Mouse (Mus musculus) lung, embryonic 15.5 days (tissue): Measurements from ENCODE around the gene Gm8180. TPM values are rescaled to one million over a fixed set of nuclear protein-coding genes. Genes with fewer than 3 reads are reported as not detected.
A peak's percentile ranks its signal among the peaks of the same experiment; 100 is the strongest.
"Not testable (repeated sequence)": the region's sequence is repeated elsewhere in the genome, so short reads cannot be mapped to it uniquely, and the experiment has no call there.

Experiments used
- ATAC-seq: fragments of 200-750 bp; cut with Nextera tagmentation; 2 replicates; pipeline ENCODE4 v1.8.0; 2017; ENCODE audit warnings: moderate number of reproducible peaks, borderline replicate concordance; ENCODE audit not compliant: low FRiP score, low TSS enrichment; ENCODE audit errors: extremely low read depth
- H3K27ac ChIP-seq: fragments of 300-500 bp; sonication (generic); 2 replicates; pipeline ENCODE4 v1.5.1; 2015; ENCODE audit warnings: moderate library complexity, mild to moderate bottlenecking, inconsistent platforms
- H3K27me3 ChIP-seq: fragments of 300-500 bp; sonication (generic); 2 replicates; pipeline ENCODE4 v1.6.1; 2015; ENCODE audit warnings: inconsistent platforms
- H3K36me3 ChIP-seq: fragments of 300-500 bp; sonication (generic); 2 replicates; pipeline ENCODE4 v1.6.1; 2015; ENCODE audit warnings: inconsistent platforms
- H3K4me1 ChIP-seq: fragments of 300-500 bp; sonication (generic); 2 replicates; pipeline ENCODE4 v1.6.1; 2015; ENCODE audit warnings: inconsistent platforms
- H3K4me2 ChIP-seq: fragments of 300-500 bp; sonication (generic); 2 replicates; pipeline ENCODE4 v1.6.1; 2015; ENCODE audit warnings: inconsistent platforms, mild to moderate bottlenecking, moderate library complexity
- H3K4me3 ChIP-seq: fragments of 300-500 bp; sonication (generic); 2 replicates; pipeline ENCODE4 v1.5.1; 2015; ENCODE audit warnings: mild to moderate bottlenecking, inconsistent platforms
- H3K9ac ChIP-seq: fragments of 300-500 bp; sonication (generic); 2 replicates; pipeline ENCODE4 v1.6.1; 2015; ENCODE audit warnings: inconsistent platforms
- H3K9me3 ChIP-seq: fragments of 300-500 bp; sonication (generic); 2 replicates; pipeline ENCODE4 v1.6.1; 2016; ENCODE audit warnings: inconsistent platforms
- WGBS: fragments of 180-500 bp; shearing (Covaris S2); methylation state at CpG from one replicate; pipeline ENCODE4 v1.1.7; 2015; 5-methylcytosine and 5-hydroxymethylcytosine counted together
- polyA plus RNA-seq: library from polyadenylated mRNA; unstranded; fragments of >200 nt; fragmentation: Nextera tagmentation; extraction: Ambion mirVana; gene quantifications from 2 replicates; pipeline ENCODE4 v1.2.1, GENCODE M21; 2015

Gene Gm8180
- not detected in 2 replicates for polyA plus RNA-seq

DNA sequence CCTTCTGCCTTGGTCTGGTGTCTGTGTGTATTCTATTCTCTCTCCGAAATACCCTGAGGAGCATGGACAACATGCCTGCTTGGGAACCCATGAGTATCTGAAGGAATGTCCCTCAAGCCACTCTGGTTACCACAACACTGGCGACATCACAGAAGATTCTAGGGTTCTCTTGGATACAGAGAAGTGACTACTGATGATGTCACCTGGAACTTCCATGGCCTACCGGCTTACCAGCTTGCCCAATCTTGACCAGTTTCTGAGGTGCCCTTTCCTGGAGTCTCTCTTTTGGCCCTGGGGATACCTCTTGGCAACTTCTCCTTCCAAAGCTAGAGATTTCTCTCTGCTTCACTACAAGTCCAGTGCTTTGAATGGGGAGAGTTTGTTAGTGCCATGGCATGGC is at the start of gene Gm8180:
Gene Gm8180, minus strand, starts transcription at position 101 of the 400 bp plus-strand sequence.
- not testable (repeated sequence) for ATAC-seq, H3K27ac ChIP-seq, H3K9ac ChIP-seq, H3K9me3 ChIP-seq, H3K4me2 ChIP-seq, H3K4me1 ChIP-seq, H3K4me3 ChIP-seq, H3K36me3 ChIP-seq, H3K27me3 ChIP-seq
- 83% methylated on average over 3 of the region's 3 CpGs for WGBS

- WGBS, result 50% methylated on average over 1 of the region's 1 CpGs
- H3K27ac ChIP-seq, H3K4me3 ChIP-seq, H3K9me3 ChIP-seq, H3K36me3 ChIP-seq, H3K4me2 ChIP-seq, ATAC-seq, H3K4me1 ChIP-seq, H3K9ac ChIP-seq, H3K27me3 ChIP-seq: not testable (repeated sequence)
Measured at GRCm38 (mm10) chr14:43830385-43830784, 45.8 kb upstream of the Gm8180 start.

- not testable (repeated sequence) for H3K9me3 ChIP-seq
Measured at GRCm38 (mm10) chr14:43824176-43824575, 39.6 kb upstream of the Gm8180 start.

DNA sequence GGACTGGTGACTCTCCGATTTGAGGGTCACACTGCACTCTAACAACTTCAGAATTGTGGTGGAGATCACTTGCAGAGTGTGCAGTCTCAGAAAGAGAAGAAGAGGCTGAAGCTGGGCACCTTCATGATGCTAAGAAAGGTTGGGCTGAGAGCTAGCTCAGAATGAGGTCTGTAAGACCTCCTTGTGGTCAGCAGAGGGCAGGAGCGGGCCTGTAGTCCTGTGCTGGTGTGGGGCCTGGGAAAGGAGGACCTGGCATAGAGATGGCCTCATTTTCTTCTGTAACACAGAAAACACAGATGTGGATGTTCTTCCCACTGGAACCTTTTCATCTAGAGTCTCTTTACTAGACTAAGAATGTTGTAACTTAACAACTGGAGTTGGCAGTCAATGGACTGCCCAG is 37.3 kb upstream of the Gm8180 start:
- H3K9me3 ChIP-seq, H3K36me3 ChIP-seq, H3K9ac ChIP-seq, H3K4me1 ChIP-seq, H3K4me3 ChIP-seq, H3K27ac ChIP-seq, ATAC-seq, H3K4me2 ChIP-seq, H3K27me3 ChIP-seq: not testable (repeated sequence)
- 43% methylated on average over 1 of the region's 2 CpGs for WGBS

More at GRCm38 (mm10) chr14:43824176-43824575, 39.6 kb upstream of the Gm8180 start:
- not testable (repeated sequence) for H3K4me3 ChIP-seq, H3K4me2 ChIP-seq, ATAC-seq, H3K36me3 ChIP-seq, H3K27me3 ChIP-seq, H3K27ac ChIP-seq, H3K9ac ChIP-seq, H3K4me1 ChIP-seq
- WGBS, result 79% methylated on average over 6 of the region's 6 CpGs

GRCm38 (mm10) chr14:43812458-43812857 is 27.9 kb upstream of the Gm8180 start:
- H3K27me3 ChIP-seq, H3K4me2 ChIP-seq, H3K4me3 ChIP-seq, H3K27ac ChIP-seq, H3K9me3 ChIP-seq, H3K9ac ChIP-seq, ATAC-seq, H3K4me1 ChIP-seq, H3K36me3 ChIP-seq: not testable (repeated sequence)
- WGBS, result 74% methylated on average over 8 of the region's 9 CpGs

GRCm38 (mm10) chr14:43808142-43808541 is 23.6 kb upstream of the Gm8180 start:
- not testable (repeated sequence) for H3K27ac ChIP-seq, H3K4me1 ChIP-seq, H3K4me2 ChIP-seq, H3K27me3 ChIP-seq, H3K9me3 ChIP-seq, H3K4me3 ChIP-seq, H3K9ac ChIP-seq, ATAC-seq, H3K36me3 ChIP-seq
- 75% methylated on average over 4 of the region's 4 CpGs for WGBS

DNA sequence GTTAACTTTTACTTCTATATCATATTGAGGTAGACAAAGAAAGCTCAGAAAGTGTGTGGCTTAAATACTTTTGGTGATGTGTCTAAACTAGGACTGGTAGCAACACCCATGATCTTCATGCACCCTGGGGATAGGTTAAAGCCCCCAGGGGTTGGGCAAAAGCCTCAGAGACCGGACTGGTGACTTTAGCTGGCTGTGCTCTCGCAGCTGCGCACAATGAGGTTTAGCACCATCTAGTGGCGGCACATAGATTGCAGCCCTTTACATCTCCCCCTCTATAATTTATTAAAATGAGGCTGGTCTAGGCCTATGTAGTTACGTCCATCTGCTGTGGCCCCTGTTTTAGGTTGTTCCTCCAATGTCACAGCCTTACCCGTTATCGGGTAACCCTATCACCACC is 19.9 kb upstream of the Gm8180 start:
- 7% methylated on average over 6 of the region's 7 CpGs for WGBS
- not testable (repeated sequence) for H3K4me1 ChIP-seq, H3K9me3 ChIP-seq, H3K36me3 ChIP-seq, H3K4me3 ChIP-seq, H3K9ac ChIP-seq, H3K27me3 ChIP-seq, H3K27ac ChIP-seq, H3K4me2 ChIP-seq, ATAC-seq

DNA sequence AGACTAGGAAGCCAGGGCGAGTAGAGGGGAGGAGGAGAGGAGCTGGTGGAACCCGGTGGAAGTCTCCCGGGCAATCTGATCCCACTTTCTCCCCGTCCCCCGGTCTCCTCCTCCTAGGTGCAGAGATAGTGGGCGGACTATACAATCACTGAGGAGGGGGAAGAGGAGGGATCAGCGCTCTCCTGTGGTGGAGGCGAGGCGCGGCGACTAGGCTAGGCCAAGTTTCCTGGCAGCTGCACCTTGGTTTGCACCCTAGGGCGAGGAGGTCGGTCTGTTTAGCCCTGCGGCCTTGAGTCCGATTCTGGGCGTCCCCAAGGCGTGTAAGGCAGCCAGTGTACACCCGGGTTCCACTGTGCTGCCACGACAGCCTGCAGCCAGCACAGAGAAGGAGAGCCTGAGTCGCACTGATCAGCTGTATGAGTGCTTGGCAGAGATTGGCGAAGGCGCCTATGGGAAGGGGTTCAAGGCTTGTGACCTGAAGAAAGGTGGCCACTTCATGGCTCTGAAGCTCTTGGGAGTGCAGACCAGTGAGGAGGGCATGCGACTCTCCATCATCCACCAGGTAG is 12.4 kb upstream of the Gm8180 start:
- H3K9me3 ChIP-seq, ATAC-seq, H3K9ac ChIP-seq, H3K27ac ChIP-seq, H3K4me1 ChIP-seq, H3K27me3 ChIP-seq, H3K36me3 ChIP-seq: not testable (repeated sequence)
- peak overlapping the region; percentile 31 for H3K4me2 ChIP-seq
- peak overlapping the region; percentile 9; the same call in 1 of the 2 replicates for H3K4me3 ChIP-seq
- 14% methylated on average over 19 of the region's 23 CpGs for WGBS

- no peak for ATAC-seq
- Histone ChIP-seq H3K27ac (no peak overlapping the region), H3K27me3 (no peaks in the 10 kb centered on the region), H3K4me3 (peak overlapping the region; percentile 9; the same call in 1 of the 2 replicates), H3K9ac (no peak overlapping the region), H3K4me1 (no peaks in the 10 kb centered on the region), H3K9me3 (no peaks in the 10 kb centered on the region), H3K36me3 (no peaks in the 10 kb centered on the region), H3K4me2 (peak overlapping the region; percentile 31)
- 15% methylated on average over 14 of the region's 14 CpGs for WGBS
Measured at GRCm38 (mm10) chr14:43796069-43796904, 11.7 kb upstream of the Gm8180 start.

GRCm38 (mm10) chr14:43793811-43794210 is 9.3 kb upstream of the Gm8180 start:
- H3K4me2 ChIP-seq, H3K9me3 ChIP-seq, H3K4me3 ChIP-seq, H3K27ac ChIP-seq, H3K27me3 ChIP-seq, ATAC-seq, H3K9ac ChIP-seq, H3K36me3 ChIP-seq, H3K4me1 ChIP-seq: not testable (repeated sequence)
- WGBS, result 27% methylated on average over 5 of the region's 5 CpGs

GRCm38 (mm10) chr14:43747566-43747965 is 37.0 kb downstream of the Gm8180 start, which contains the start of gene Gm6526:
Gene Gm6526 (plus strand): TSS chr14:43747866.
- not testable (repeated sequence) for H3K27me3 ChIP-seq, H3K27ac ChIP-seq, H3K9ac ChIP-seq, ATAC-seq, H3K4me2 ChIP-seq, H3K4me3 ChIP-seq, H3K4me1 ChIP-seq, H3K36me3 ChIP-seq, H3K9me3 ChIP-seq
- WGBS, result 83% methylated on average over 4 of the region's 4 CpGs
